Mouse (Mus musculus) limb, embryonic 15.5 days (tissue): ENCODE measurements around the gene Gm12794. TPM values are rescaled to one million over a fixed set of nuclear protein-coding genes. Genes with fewer than 3 reads are reported as not detected.
"Not testable (repeated sequence)": the region's sequence is repeated elsewhere in the genome, so short reads cannot be mapped to it uniquely, and the experiment has no call there.

ENCODE experiments used
- ATAC-seq: fragments of 200-750 bp; cut with Nextera tagmentation; 2 replicates; pipeline ENCODE4 v1.8.0; 2017; ENCODE audit warnings: low read depth, moderate TSS enrichment; ENCODE audit not compliant: insufficient number of reproducible peaks, low FRiP score, low TSS enrichment
- H3K27ac ChIP-seq: fragments of 300-500 bp; sonication (generic); 2 replicates; pipeline ENCODE4 v1.5.1; 2015; ENCODE audit warnings: moderate library complexity, mild to moderate bottlenecking, inconsistent platforms
- H3K27me3 ChIP-seq: fragments of 300-500 bp; sonication (generic); 2 replicates; pipeline ENCODE4 v1.6.1; 2015; ENCODE audit warnings: inconsistent platforms
- H3K36me3 ChIP-seq: fragments of 300-500 bp; sonication (generic); 2 replicates; pipeline ENCODE4 v1.6.1; 2015; ENCODE audit warnings: inconsistent platforms
- H3K4me1 ChIP-seq: fragments of 300-500 bp; sonication (generic); 2 replicates; pipeline ENCODE4 v1.6.1; 2015; ENCODE audit warnings: inconsistent platforms
- H3K4me2 ChIP-seq: fragments of 300-500 bp; sonication (generic); 2 replicates; pipeline ENCODE4 v1.6.1; 2015; ENCODE audit warnings: mild to moderate bottlenecking, inconsistent platforms
- H3K4me3 ChIP-seq: fragments of 300-500 bp; sonication (generic); 2 replicates; pipeline ENCODE4 v1.5.1; 2015; ENCODE audit warnings: mild to moderate bottlenecking, inconsistent platforms
- H3K9ac ChIP-seq: fragments of 300-500 bp; sonication (generic); 2 replicates; pipeline ENCODE4 v1.6.1; 2015; ENCODE audit warnings: inconsistent platforms
- H3K9me3 ChIP-seq: fragments of 300-500 bp; sonication (generic); 2 replicates; pipeline ENCODE4 v1.6.1; 2016; ENCODE audit warnings: inconsistent platforms
- WGBS: fragments of 180-500 bp; shearing (Covaris S2); methylation state at CpG from one replicate; pipeline ENCODE4 v1.1.7; 2015; 5-methylcytosine and 5-hydroxymethylcytosine counted together
- polyA plus RNA-seq: library from polyadenylated mRNA; unstranded; fragments of >200 nt; fragmentation: Nextera tagmentation; extraction: Ambion mirVana; gene quantifications from 2 replicates; pipeline ENCODE4 v1.2.1, GENCODE M21; 2015

Gm12794 gene
- not detected in 2 replicates for polyA plus RNA-seq

- not testable (repeated sequence) for H3K27me3 ChIP-seq, H3K9me3 ChIP-seq, H3K4me2 ChIP-seq, ATAC-seq, H3K4me3 ChIP-seq, H3K9ac ChIP-seq, H3K27ac ChIP-seq, H3K4me1 ChIP-seq, H3K36me3 ChIP-seq
- 69% methylated on average over 2 of the region's 2 CpGs for WGBS
Measured at GRCm38 (mm10) chr4:101940107-101940506, at the start of gene Gm12794. Gene Gm12794 (plus strand): TSS chr4:101940407.

DNA sequence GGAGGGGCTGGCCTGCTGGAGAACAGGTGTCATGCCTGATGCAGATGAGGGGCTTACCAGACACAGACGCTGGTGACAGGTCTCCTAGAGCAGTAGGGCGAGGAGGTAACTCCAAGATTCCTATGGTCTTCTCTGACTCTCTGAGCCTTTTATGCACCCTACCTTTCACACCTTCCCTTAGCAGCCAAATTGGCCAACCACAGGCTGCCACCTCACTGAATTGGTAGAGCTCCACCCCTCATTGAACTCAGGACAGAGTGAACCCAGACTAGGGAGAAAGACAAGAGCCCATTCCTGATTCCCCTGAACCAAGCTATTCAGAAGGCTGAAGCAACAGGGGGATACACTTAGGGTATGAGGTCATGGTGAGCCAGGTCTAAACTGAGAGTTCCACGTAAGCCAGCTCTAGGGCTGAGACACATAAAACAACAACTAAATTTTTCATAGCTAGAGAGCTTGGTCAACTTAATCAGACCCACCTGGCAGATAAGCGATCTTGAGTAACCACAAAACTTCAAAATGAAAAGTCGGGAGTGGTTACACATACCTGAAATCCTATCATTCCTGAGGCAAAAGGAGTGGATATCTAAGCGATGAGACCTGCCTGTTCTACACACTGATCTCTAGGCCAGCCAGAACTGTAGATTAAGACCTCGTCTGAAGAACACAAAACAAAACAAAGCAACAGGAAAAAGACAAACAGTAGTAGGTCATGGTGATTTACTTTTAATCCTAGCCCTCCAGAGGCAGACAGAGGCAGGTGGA is 46.4 kb upstream of the Gm12794 start, which contains the start of gene C130073F10Rik:
C130073F10Rik (minus strand) TSS at position 134 of the 765 bp plus-strand sequence.
- 66% methylated on average over 7 of the region's 7 CpGs for WGBS
- H3K36me3 ChIP-seq, result no peaks in the 10 kb centered on the region

GRCm38 (mm10) chr4:101908821-101909220 is 31.4 kb upstream of the Gm12794 start, which contains the start of gene Gm12800:
Gene Gm12800 (plus strand): TSS chr4:101909121.
- ATAC-seq, H3K9ac ChIP-seq, H3K4me3 ChIP-seq, H3K27me3 ChIP-seq, H3K4me1 ChIP-seq, H3K36me3 ChIP-seq, H3K4me2 ChIP-seq, H3K9me3 ChIP-seq, H3K27ac ChIP-seq: not testable (repeated sequence)
- WGBS, result 89% methylated on average over 2 of the region's 2 CpGs

More for the DNA sequence above, 46.4 kb upstream of the Gm12794 start, which contains the start of gene C130073F10Rik:
- Histone ChIP-seq H3K9ac (no peak within 1 kb of the TSS), H3K4me3 (no peak within 1 kb of the TSS), H3K9me3 (no peaks in the 10 kb centered on the region), H3K27ac (no peak within 1 kb of the TSS), H3K4me2 (no peak within 1 kb of the TSS), H3K4me1 (no peaks in the 10 kb centered on the region), H3K27me3 (no peaks in the 10 kb centered on the region)
- no peak for ATAC-seq

DNA sequence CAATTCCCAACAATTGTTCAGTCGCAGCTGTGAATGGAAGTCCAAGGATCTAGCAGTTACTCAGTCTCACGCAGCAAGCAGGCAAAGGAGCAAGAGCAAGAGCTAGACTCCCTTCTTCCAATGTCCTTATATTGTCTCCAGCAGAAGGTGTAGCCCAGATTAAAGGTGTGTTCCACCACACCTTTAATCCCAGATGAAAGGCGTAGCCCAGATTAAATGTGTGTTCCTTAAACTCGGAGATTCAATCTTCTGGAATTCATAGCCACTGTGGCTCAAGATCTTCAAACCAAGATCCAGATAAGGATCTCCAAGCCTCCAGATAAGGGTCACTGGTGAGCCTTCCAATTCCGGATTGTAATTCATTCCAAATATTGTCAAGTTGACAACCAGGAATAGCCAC is 40.7 kb downstream of the Gm12794 start, which contains the start of gene Gm12790:
Gm12790 (minus strand) TSS at position 101 of the 400 bp plus-strand sequence.
- WGBS, result 77% methylated on average over 1 of the region's 5 CpGs
- H3K27ac ChIP-seq, H3K36me3 ChIP-seq, H3K4me3 ChIP-seq, H3K4me2 ChIP-seq, H3K27me3 ChIP-seq, H3K4me1 ChIP-seq, H3K9ac ChIP-seq, ATAC-seq, H3K9me3 ChIP-seq: not testable (repeated sequence)

DNA sequence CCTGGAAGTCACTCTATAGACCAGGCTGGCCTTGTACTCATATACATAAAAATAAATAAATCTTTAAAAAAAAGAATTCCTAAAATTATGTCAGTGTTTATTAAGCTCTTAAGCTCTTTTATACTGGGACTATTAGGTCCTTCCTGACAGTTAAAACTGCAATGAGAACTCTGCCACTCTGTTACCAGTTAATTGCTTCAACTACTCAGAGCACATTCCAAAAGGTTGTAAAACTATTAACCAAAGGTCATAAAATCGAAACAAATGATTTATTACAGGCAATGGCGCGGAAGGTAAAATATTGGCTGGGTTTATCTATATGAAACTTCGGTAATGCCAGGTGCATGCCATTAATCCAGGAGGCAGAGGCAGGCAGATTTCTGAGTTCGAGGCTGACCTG is 45.5 kb downstream of the Gm12794 start:
- no peak overlapping the region for H3K4me3 ChIP-seq
- no peaks in the 10 kb centered on the region for H3K27me3 ChIP-seq
- H3K9ac ChIP-seq, result no peak overlapping the region
- H3K4me2 ChIP-seq, result no peak overlapping the region
- 53% methylated on average over 5 of the region's 5 CpGs for WGBS
- no peaks in the 10 kb centered on the region for H3K4me1 ChIP-seq
- H3K36me3 ChIP-seq, result no peaks in the 10 kb centered on the region
- H3K27ac ChIP-seq, result no peak overlapping the region
- no peak for ATAC-seq
- no peaks in the 10 kb centered on the region for H3K9me3 ChIP-seq

DNA sequence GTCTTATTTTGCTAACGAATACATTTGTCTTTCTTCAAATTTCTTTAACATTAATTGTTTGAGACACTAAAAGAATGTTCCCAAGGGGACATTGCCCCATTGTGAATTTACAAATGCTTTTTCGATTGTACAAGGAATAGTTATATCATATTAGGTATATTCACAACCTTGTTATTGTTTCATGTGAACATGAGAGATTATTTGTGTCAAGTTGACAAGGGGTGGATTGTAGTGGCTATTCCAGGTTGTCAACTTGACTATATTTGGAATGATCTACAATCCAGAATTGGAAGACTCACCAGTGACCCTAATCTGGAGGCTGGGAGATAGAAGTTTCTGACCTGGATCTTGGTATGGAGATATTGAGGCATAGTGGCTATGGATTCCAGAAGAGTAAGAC is 46.1 kb downstream of the Gm12794 start, which contains the start of gene Gm12789:
Gm12789 (plus strand) TSS at position 301 of the 400 bp plus-strand sequence.
- ATAC-seq, H3K4me3 ChIP-seq, H3K36me3 ChIP-seq, H3K27me3 ChIP-seq, H3K4me2 ChIP-seq, H3K4me1 ChIP-seq, H3K9ac ChIP-seq, H3K27ac ChIP-seq, H3K9me3 ChIP-seq: not testable (repeated sequence)
- WGBS, result 84% methylated on average over 2 of the region's 2 CpGs

Other genes with a start within 250 kb of the Gm12794 start
- gene Lepr, start 223.0 kb upstream of the Gm12794 start, polyA plus RNA-seq, result 19.1 and 21.4 TPM in 2 replicates
- not detected in 2 replicates for gene B020004J07Rik, start 96.4 kb upstream of the Gm12794 start, polyA plus RNA-seq
- gene C130073F10Rik, start 46.6 kb upstream of the Gm12794 start, polyA plus RNA-seq, result 1.4 TPM in 2 replicates
- not detected in 2 replicates for gene Gm12800, start 31.3 kb upstream of the Gm12794 start, polyA plus RNA-seq
- gene Gm12790, start 40.6 kb downstream of the Gm12794 start, polyA plus RNA-seq, result not detected in 2 replicates
- gene Gm12789, start 46.2 kb downstream of the Gm12794 start, polyA plus RNA-seq, result not detected in 2 replicates
- gene Pde4b, start 147.1 kb downstream of the Gm12794 start, polyA plus RNA-seq, result 20.1 and 25.3 TPM in 2 replicates